Mouse (Mus musculus) embryonic facial prominence, embryonic 14.5 days (tissue): ENCODE measurements around the gene Gpn3. TPM values are rescaled to one million over a fixed set of nuclear protein-coding genes. Genes with fewer than 3 reads are reported as not detected.

Experiments used
- ATAC-seq: fragments of 200-750 bp; cut with Nextera tagmentation; 2 replicates; pipeline ENCODE4 v1.8.0; 2017; ENCODE audit warnings: low read depth, moderate number of reproducible peaks, moderate TSS enrichment
- DNase-seq: peaks from one replicate; pipeline ENCODE4 v3.0.0-alpha.2; 2015; ENCODE audit warnings: low spot score
- H3K27ac ChIP-seq: fragments of 300-500 bp; sonication (generic); replicated peaks from 2 replicates; pipeline ENCODE4 v1.5.1; 2014; ENCODE audit warnings: low read depth, mild to moderate bottlenecking, low read length, moderate library complexity
- H3K27me3 ChIP-seq: fragments of 300-500 bp; sonication (generic); replicated peaks from 2 replicates; pipeline ENCODE4 v1.6.1; 2014; ENCODE audit warnings: low read length; ENCODE audit not compliant: control insufficient read depth, insufficient read depth
- H3K36me3 ChIP-seq: fragments of 300-500 bp; sonication (generic); 2 replicates; pipeline ENCODE4 v1.6.1; 2014; ENCODE audit warnings: low read length, mixed read lengths; ENCODE audit not compliant: control insufficient read depth, insufficient read depth
- H3K4me1 ChIP-seq: fragments of 300-500 bp; sonication (generic); 2 replicates; pipeline ENCODE4 v1.6.1; 2014; ENCODE audit warnings: antibody characterized with exemption, low read length; ENCODE audit not compliant: control insufficient read depth, insufficient read depth
- H3K4me2 ChIP-seq: fragments of 300-500 bp; sonication (generic); 2 replicates; pipeline ENCODE4 v1.6.1; 2014; ENCODE audit warnings: low read depth, mild to moderate bottlenecking, low read length, moderate library complexity, mixed read lengths
- H3K4me3 ChIP-seq: fragments of 300-500 bp; sonication (generic); 2 replicates; pipeline ENCODE4 v1.5.1; 2014; ENCODE audit warnings: low read depth, mild to moderate bottlenecking, low read length
- H3K9ac ChIP-seq: fragments of 300-500 bp; sonication (generic); 2 replicates; pipeline ENCODE4 v1.6.1; 2014; ENCODE audit warnings: low read depth, mild to moderate bottlenecking, low read length, moderate library complexity, mixed read lengths
- H3K9me3 ChIP-seq: fragments of 300-500 bp; sonication (generic); 2 replicates; pipeline ENCODE4 v1.6.1; 2016; ENCODE audit warnings: low read length; ENCODE audit not compliant: control insufficient read depth
- WGBS: fragments of 180-500 bp; shearing (Covaris S2); extraction: QIAGEN DNeasy Blood & Tissue Kit; methylation state at CpG from one replicate; pipeline ENCODE4 v1.1.7; 2014; 5-methylcytosine and 5-hydroxymethylcytosine counted together
- polyA plus RNA-seq: library from polyadenylated mRNA; unstranded; fragments of >200 nt; fragmentation: Nextera tagmentation; extraction: Ambion mirVana; gene quantifications from 2 replicates; pipeline ENCODE4 v1.2.1, GENCODE M21; 2014

The Gpn3 gene
- polyA plus RNA-seq, result 62.1 and 64.7 TPM in 2 replicates

DNA sequence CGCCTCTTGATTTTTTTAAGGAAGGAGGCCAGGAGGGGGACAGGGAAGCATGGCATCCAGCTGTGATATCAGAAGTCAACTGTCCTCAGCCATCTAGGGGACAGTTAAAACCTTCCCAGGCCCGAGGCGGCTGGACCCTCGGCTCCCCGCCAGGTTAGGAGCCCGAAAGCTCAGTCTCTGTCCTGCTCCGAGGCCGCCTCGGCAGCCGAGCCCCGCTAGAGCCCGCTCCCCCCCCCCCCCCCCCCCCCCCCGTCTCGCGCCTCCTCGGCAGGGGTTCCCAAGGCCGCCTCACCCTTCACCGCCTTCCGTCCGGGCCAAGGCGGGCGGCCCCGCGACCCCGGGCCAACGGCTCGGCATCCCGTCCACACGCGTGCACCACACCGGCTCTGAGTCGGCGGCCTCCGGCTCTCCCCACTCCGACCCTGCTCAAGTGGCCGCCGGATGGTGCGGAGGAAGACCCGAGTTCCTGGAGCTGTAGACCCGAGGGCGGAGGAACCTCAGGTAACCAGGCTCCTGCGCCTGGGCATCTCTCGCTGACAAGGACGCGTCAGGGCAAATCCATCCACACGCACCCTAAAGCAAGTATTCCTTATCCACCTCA is at the start of gene Gpn3:
Gene Gpn3 (plus strand): TSS at position 286 of the 601 bp plus-strand sequence.
- peak within 1 kb of the TSS; percentile 91 for H3K27ac ChIP-seq
- H3K9ac ChIP-seq, result peak within 1 kb of the TSS; percentile 73
- peak within 1 kb of the TSS; percentile 75 for H3K4me2 ChIP-seq
- H3K36me3 ChIP-seq, result peaks cover 41% of the 10 kb centered on the region
- no peaks in the 10 kb centered on the region for H3K9me3 ChIP-seq
- H3K4me1 ChIP-seq, result 0 out of 2 replicates have a peak, but pooled peaks cover 3% of the 10 kb centered on the region
- DNase-seq (peak; percentile 26), ATAC-seq (peak; percentile 80)
- H3K4me3 ChIP-seq, result peak within 1 kb of the TSS; percentile 62
- under 1% methylated on average over 21 of the region's 46 CpGs for WGBS
- no peaks in the 10 kb centered on the region for H3K27me3 ChIP-seq

GRCm38 (mm10) chr5:122323523-122323922 is 48.2 kb upstream of the Gpn3 start:
- Histone ChIP-seq H3K9me3 (no peaks in the 10 kb centered on the region), H3K27me3 (no peaks in the 10 kb centered on the region), H3K9ac (no peak overlapping the region), H3K27ac (no peak overlapping the region), H3K4me1 (no peaks in the 10 kb centered on the region), H3K36me3 (peaks cover 52% of the 10 kb centered on the region), H3K4me3 (no peak overlapping the region), H3K4me2 (no peak overlapping the region)
- DNase-seq (no peak), ATAC-seq (no peak)
- WGBS, result 80% methylated on average over 8 of the region's 8 CpGs

- Histone ChIP-seq H3K27ac (no peak overlapping the region), H3K9me3 (no peaks in the 10 kb centered on the region), H3K4me2 (no peak overlapping the region), H3K27me3 (no peaks in the 10 kb centered on the region), H3K4me1 (no peaks in the 10 kb centered on the region), H3K4me3 (no peak overlapping the region), H3K9ac (no peak overlapping the region), H3K36me3 (peaks cover 55% of the 10 kb centered on the region)
- DNase-seq (no peak), ATAC-seq (no peak)
- 90% methylated on average over 23 of the region's 23 CpGs for WGBS
Observed at GRCm38 (mm10) chr5:122324608-122325431, 46.9 kb upstream of the Gpn3 start.

GRCm38 (mm10) chr5:122325477-122325876 is 46.2 kb upstream of the Gpn3 start:
- H3K4me3 ChIP-seq, result no peak overlapping the region
- peaks cover 49% of the 10 kb centered on the region for H3K36me3 ChIP-seq
- no peak for ATAC-seq
- H3K27ac ChIP-seq, result no peak overlapping the region
- no peak for DNase-seq
- no peaks in the 10 kb centered on the region for H3K9me3 ChIP-seq
- no peak overlapping the region for H3K9ac ChIP-seq
- H3K27me3 ChIP-seq, result no peaks in the 10 kb centered on the region
- 87% methylated on average over 8 of the region's 8 CpGs for WGBS
- no peak overlapping the region for H3K4me2 ChIP-seq
- no peaks in the 10 kb centered on the region for H3K4me1 ChIP-seq

DNA sequence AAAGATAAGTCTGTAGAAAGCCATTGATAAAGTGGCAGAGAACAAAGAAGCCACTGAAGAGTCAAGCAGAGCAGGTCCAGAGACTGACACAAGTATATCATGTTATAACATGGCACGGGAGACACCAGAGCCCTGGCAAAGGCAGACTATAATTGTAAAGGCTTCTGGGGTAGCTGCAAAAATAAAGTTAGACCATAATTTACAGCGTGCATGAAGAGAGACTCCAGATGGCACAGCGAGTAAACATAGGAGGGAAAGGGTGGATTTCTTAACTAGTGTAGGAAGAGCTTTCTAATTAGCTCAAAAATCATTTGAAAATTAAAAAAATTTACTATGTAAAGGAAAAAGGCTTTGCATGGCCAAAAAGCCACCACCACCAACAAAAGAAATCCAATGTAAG is 44.4 kb upstream of the Gpn3 start:
- H3K9me3 ChIP-seq, result no peaks in the 10 kb centered on the region
- H3K27me3 ChIP-seq, result no peaks in the 10 kb centered on the region
- no peak for DNase-seq
- H3K4me3 ChIP-seq, result no peak overlapping the region
- no peaks in the 10 kb centered on the region for H3K4me1 ChIP-seq
- H3K4me2 ChIP-seq, result no peak overlapping the region
- no peak overlapping the region for H3K9ac ChIP-seq
- H3K27ac ChIP-seq, result no peak overlapping the region
- WGBS, result 82% methylated on average over 3 of the region's 3 CpGs
- ATAC-seq, result no peak
- peaks cover 36% of the 10 kb centered on the region for H3K36me3 ChIP-seq

DNA sequence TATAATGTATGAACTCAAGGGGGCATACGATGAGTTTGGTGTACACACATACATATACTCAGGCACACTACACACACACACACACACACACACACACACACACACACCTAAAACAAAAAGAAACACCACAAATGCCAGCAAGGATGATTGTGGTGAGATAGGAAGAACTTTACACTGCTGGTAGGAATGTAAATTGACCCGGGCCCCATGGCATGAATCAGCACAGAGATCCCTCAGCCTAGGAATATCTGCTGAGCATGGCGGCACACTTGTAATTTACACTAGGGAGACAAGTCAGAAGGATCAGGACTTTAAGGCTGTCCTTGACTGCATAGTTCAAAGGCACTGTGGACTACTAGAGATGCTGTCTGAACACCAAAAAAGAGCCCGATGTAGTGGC is 41.4 kb upstream of the Gpn3 start:
- Histone ChIP-seq H3K9ac (no peak overlapping the region), H3K9me3 (no peaks in the 10 kb centered on the region), H3K27me3 (no peaks in the 10 kb centered on the region), H3K4me3 (no peak overlapping the region), H3K4me2 (no peak overlapping the region), H3K4me1 (no peaks in the 10 kb centered on the region), H3K27ac (no peak overlapping the region), H3K36me3 (peaks cover 13% of the 10 kb centered on the region)
- DNase-seq (no peak), ATAC-seq (no peak)
- WGBS, result 84% methylated on average over 4 of the region's 4 CpGs

GRCm38 (mm10) chr5:122334682-122335081 is 37.0 kb upstream of the Gpn3 start:
- DNase-seq, result no peak
- Histone ChIP-seq H3K4me2 (no peak overlapping the region), H3K36me3 (no peaks in the 10 kb centered on the region), H3K9ac (no peak overlapping the region), H3K27ac (no peak overlapping the region), H3K4me3 (no peak overlapping the region), H3K27me3 (no peaks in the 10 kb centered on the region), H3K4me1 (no peaks in the 10 kb centered on the region), H3K9me3 (no peaks in the 10 kb centered on the region)
- 79% methylated on average over 3 of the region's 3 CpGs for WGBS
- ATAC-seq, result no peak

- H3K4me1 ChIP-seq, result no peaks in the 10 kb centered on the region
- 89% methylated on average over 7 of the region's 7 CpGs for WGBS
- no peaks in the 10 kb centered on the region for H3K36me3 ChIP-seq
- H3K4me3 ChIP-seq, result no peak overlapping the region
- no peak overlapping the region for H3K9ac ChIP-seq
- ATAC-seq (no peak), DNase-seq (no peak)
- H3K27me3 ChIP-seq, result no peaks in the 10 kb centered on the region
- no peak overlapping the region for H3K27ac ChIP-seq
- H3K9me3 ChIP-seq, result no peaks in the 10 kb centered on the region
- H3K4me2 ChIP-seq, result no peak overlapping the region
Observed at GRCm38 (mm10) chr5:122336554-122337294, 35.0 kb upstream of the Gpn3 start.
